Mouse (Mus musculus): Measurements from ENCODE around the gene Nhlrc3.

GRCm38 (mm10) chr3:53421656-53422055 is 41.5 kb downstream of the Nhlrc3 start:
- TF ChIP-seq CTCF (IDR thresholded peaks at IDR 0.05; ENCODE audit: borderline replicate concordance, control insufficient read depth, extremely low read depth, insufficient read depth, low read length, poor library complexity) (no peak), POLR2A (IDR thresholded peaks at IDR 0.05; ENCODE audit: control insufficient read depth, extremely low read depth, insufficient read depth, low read length, poor library complexity) (no peak)

All from thymus, adult 2 months (tissue).